Mouse (Mus musculus) CD4-positive, CD25-positive, alpha-beta regulatory T cell, adult 9 weeks (primary cell): ENCODE measurements around the gene Phyhd1. TPM values are rescaled to one million over a fixed set of nuclear protein-coding genes. Genes with fewer than 3 reads are reported as not detected.

Experiments used
- polyA plus RNA-seq: library from polyadenylated mRNA; unstranded; fragments of 100-300 nt; shearing (Covaris generic); gene quantifications from one replicate; pipeline ENCODE4 v1.2.1, GENCODE M21; 2017

Gene Phyhd1
- 5.2 TPM for polyA plus RNA-seq

DNA sequence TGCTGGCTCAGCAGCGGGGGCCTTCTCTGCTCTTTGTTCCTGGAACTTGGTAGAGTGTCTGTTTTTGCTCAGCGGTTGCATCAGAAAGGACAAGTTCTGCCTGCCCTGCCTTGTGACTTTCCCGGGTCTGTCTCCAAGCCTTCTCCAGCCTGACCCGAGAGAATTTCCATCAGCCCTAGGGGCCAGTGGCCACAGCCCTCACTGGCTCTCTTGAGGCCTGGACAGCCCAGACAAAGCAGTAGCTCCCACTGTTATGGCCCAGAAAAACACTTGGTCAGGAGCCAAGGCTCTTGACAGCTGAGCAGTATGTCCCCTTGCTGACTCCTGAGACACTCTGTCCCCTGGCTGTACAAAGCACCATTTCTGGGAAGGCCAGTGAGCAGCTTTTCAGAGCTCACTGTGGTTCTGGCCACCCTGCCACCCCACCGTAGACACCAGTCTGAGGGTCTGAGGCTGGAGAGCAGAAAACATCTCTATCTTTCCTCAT, at the start of gene Phyhd1:
TSS of gene Phyhd1 (plus strand) at position 437 of the 487 bp plus-strand sequence.

DNA sequence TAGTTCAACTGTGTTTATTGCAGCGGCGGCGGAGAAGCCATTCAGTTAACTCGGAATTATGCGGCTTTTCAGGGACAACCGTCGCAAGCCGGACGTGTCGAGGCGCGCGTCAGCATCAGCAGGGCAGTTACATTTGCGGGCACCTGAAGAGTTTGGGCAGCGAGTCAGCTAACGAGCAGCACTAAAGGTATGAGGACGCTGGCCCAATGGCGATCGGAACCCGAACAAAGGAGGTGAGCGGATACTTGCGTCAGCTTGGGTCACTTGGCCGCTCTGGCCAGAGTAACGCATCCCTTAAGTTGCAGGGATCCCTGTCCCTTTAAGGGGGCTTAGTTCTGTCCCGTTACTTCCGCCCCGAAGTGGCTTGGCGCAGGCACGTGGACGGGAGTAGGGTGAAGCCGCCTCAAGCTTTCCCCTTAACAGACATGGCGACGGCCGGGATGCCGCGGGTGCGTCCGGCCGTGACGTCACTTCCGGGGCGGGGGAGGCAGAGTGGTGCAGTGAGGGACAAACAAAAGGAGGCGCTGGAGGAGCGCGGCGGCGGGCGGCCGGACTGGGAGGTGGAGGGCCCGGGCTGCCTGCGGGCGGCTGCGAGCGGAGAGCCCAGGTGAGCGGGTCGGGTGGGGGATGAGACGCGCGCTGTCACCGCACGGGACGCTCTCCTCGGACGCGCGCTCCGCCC, 28.7 kb upstream of the Phyhd1 start, which contains the start of gene Lrrc8a:
TSS of gene Lrrc8a (plus strand) at position 517 of the 682 bp plus-strand sequence.

DNA sequence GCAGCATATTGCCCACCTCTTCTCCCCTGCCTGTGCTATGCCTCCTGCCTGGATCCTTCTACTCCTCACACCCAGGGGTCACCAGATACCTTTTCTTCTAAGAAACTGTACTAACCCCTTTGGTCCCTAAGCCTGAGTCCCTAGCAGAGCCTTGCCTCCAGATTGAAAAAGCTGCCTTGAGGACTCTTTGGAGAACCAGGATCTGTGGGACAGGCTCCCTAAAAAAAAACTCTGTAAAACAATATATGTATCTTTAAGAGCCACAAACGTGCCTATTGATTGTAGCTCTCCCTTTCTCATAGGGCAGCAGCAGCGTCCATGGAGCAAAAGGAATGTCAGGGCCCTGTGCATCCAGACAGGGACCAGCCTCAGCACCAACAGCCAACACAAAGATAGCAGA, 25.7 kb upstream of the Phyhd1 start, which contains the start of gene Gm28035:
TSS of gene Gm28035 (plus strand) at position 301 of the 400 bp plus-strand sequence.

DNA sequence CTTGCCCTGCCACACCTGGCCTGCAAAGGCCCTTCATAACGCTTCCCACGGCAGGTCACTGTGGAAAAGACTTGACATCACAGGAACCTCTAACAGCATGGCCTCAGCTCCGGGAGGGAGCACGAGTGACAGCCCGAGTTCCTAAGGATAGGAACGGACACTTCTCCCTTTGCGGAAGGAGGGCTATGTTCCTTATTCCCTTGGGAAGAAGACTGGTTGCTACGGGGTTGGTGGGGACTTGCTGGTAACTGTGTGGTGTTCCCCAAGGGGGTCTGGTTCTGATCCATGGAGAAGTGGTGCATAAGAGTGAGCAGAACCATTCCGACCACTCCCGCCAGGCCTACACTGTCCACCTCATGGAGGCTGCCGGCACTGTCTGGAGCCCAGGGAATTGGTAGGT, 14.7 kb downstream of the Phyhd1 start, which contains the start of gene Gm28038:
TSS of gene Gm28038 (plus strand) at position 301 of the 400 bp plus-strand sequence.

DNA sequence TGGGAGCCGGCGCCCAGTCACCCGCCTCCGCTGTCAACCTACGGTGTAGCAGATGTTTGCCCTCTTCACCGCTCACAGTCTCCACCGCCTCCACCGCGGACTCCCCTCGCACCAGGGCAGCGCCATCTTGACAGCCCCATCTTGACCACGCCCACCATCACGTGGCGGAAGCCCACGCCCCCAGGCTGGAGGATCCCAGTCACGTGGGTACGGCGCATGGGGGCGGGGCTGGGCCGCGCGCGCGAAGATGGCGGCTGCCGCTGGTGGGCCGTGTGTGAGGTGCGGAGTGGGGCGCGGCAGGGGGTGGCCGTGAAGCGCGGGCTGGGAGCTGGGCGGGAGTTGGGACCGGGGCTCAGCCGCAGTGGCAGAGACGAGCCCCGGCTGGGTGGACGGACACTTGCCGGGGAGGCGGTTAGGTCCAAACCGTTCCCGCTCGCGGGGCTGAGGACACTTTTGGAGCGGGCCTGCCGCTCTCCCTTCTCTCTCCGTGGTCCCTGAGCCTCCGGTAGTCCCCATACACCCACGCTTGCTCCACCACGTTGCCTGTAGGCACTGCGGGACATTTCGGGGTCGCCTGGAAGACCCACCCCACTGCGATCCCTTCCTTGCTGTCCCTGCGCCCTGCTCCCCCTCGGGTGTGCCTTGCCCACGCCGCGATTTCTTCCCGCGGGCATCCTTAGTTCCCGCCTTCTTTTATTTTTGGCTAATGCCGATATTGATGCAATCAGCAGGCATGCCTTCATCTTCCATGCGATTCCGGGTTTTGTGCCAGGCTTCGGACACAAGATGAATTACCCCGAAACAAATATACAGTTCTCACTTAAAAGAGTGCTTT, 20.4 kb downstream of the Phyhd1 start, which contains the start of the genes Dolk and Nup188:
TSS of gene Dolk (minus strand) at position 143 of the 835 bp plus-strand sequence.
TSS of gene Nup188 (plus strand) at position 206 of the 835 bp plus-strand sequence.

Other genes starting within 250 kb of the Phyhd1 start
- 1.1 TPM for gene Wdr34, start 217.3 kb upstream of the Phyhd1 start, polyA plus RNA-seq
- gene Set, start 208.8 kb upstream of the Phyhd1 start, polyA plus RNA-seq: 121 TPM
- 1.0 TPM for gene Pkn3, start 188.5 kb upstream of the Phyhd1 start, polyA plus RNA-seq
- gene Zdhhc12, start 172.6 kb upstream of the Phyhd1 start, polyA plus RNA-seq: 30.9 TPM
- gene Zer1, start 141.6 kb upstream of the Phyhd1 start, polyA plus RNA-seq: 26.8 TPM
- 10.6 TPM for gene Tbc1d13, start 132.5 kb upstream of the Phyhd1 start, polyA plus RNA-seq
- 1.6 TPM for gene Endog, start 94.7 kb upstream of the Phyhd1 start, polyA plus RNA-seq
- 50.1 TPM for gene Spout1, start 87.7 kb upstream of the Phyhd1 start, polyA plus RNA-seq
- 14.6 TPM for gene Kyat1, start 60.4 kb upstream of the Phyhd1 start, polyA plus RNA-seq
- 8.7 TPM for gene Lrrc8a, start 28.5 kb upstream of the Phyhd1 start, polyA plus RNA-seq
- 0.52 TPM for gene Gm28035, start 25.6 kb upstream of the Phyhd1 start, polyA plus RNA-seq
- not detected for gene Gm28038, start 14.8 kb downstream of the Phyhd1 start, polyA plus RNA-seq
- 22.4 TPM for gene Dolk, start 20.1 kb downstream of the Phyhd1 start, polyA plus RNA-seq
- 32.5 TPM for gene Nup188, start 20.2 kb downstream of the Phyhd1 start, polyA plus RNA-seq
- gene Sh3glb2, start 93.1 kb downstream of the Phyhd1 start, polyA plus RNA-seq: 125 TPM
- 16.6 TPM for gene Miga2, start 98.0 kb downstream of the Phyhd1 start, polyA plus RNA-seq
- gene Dolpp1, start 126.1 kb downstream of the Phyhd1 start, polyA plus RNA-seq: 38.2 TPM
- gene Crat, start 149.6 kb downstream of the Phyhd1 start, polyA plus RNA-seq: 5.7 TPM
- gene Ptpa, start 149.8 kb downstream of the Phyhd1 start, polyA plus RNA-seq: 103 TPM
- gene Ier5l, start 208.0 kb downstream of the Phyhd1 start, polyA plus RNA-seq: 0.20 TPM